Mouse (Mus musculus): ENCODE measurements around the gene Slc25a11. TPM values are rescaled to one million over a fixed set of nuclear protein-coding genes. Genes with fewer than 3 reads are reported as not detected.

Slc25a11 gene
- 134 and 142 TPM in 2 replicates for polyA plus RNA-seq (2014; fragmentation: Nextera tagmentation; extraction: Ambion mirVana)

DNA sequence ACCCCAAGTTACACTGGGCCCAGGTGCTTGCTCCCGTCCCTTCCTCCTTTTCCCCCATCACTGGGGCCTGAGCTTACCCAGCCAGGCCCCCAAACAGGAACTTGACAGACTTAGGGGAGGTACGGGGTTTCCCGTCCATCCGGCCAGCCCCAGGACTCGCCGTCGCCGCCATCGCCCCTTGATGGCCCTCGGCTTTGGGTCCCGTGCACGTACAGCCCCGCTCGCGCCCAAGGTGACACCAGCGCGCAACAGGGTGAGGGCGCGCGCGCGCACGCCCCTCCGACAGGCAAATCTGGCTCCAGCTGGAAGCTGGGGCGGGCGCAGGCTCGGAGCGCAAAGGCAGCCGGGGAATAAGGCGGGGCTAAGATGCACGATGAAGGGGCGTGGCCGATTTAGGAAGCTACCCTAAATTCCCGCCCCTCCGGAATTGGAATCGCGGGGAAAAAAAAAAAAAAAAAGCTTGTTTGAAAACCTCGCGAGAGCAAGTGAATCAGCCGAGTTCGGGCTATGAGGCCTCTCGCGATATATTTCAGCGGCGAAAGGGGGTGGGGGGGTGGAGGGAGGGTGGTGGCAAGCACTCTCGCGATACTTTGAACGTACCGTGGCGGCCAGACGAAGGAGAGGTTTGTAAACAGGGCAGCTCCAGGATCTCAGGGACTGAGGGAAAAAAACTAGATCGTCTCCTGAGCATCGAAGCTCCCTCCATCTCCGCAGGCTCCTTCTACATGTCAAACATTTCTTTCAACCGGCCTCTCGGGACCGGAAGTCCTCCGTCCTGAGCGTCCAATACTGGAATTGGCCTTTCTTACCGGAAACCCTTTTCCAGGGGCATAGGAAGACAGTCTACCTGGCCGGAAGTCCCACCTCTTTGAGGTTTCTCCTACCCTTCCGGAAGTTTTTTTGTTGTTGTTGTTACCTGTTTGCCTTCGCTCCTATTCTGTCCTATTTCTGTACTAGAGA, at the start of gene Slc25a11, which contains the start of gene Rnf167:
TSS of gene Slc25a11 (minus strand) at position 789 of the 960 bp plus-strand sequence.
TSS of gene Rnf167 (plus strand) at position 545 of the 960 bp plus-strand sequence.
- DNase-seq (ENCODE audit: low spot score, missing footprints) (peak; percentile 99), ATAC-seq (ENCODE audit: low FRiP score) (peak; percentile 91)
- H3K27me3 ChIP-seq (ENCODE audit: control insufficient read depth, insufficient read depth, low read length): no peaks in the 10 kb centered on the region
- peak within 1 kb of the TSS; percentile 78 for H3K9ac ChIP-seq (ENCODE audit: low read length)
- peak within 1 kb of the TSS; percentile 99 for H3K4me2 ChIP-seq
- under 1% methylated on average over 63 of the region's 63 CpGs for WGBS
- peaks cover 22% of the 10 kb centered on the region for H3K4me1 ChIP-seq (ENCODE audit: control insufficient read depth, insufficient read depth, low read length)
- H3K27ac ChIP-seq (ENCODE audit: low read depth, low read length): peak within 1 kb of the TSS; percentile 88
- peaks cover 26% of the 10 kb centered on the region for H3K36me3 ChIP-seq (ENCODE audit: control insufficient read depth, insufficient read depth, low read length)
- H3K9me3 ChIP-seq (ENCODE audit: control insufficient read depth, low read length): no peaks in the 10 kb centered on the region
- H3K4me3 ChIP-seq (ENCODE audit: low read depth, low read length): peak within 1 kb of the TSS; percentile 72

DNA sequence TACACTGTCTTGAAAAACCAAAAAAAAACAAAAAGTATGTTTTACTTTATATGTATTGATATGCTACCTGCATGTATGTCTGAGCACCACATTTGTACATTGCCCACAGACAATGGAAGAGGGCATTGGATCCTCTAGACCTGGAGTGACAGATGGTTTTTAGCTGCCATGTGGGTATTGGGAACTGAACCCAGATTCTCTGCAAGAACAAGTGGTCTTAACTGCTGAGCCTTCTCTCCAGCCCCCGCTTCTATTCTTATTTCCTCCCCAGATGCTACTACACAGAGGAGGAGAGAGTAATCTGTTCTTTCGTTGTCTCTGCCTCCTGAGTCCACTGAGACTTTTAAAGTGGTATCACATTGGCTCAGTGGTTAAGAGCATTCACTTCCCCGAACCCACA, 46.2 kb upstream of the Slc25a11 start:
- Histone ChIP-seq H3K4me3 (ENCODE audit: low read depth, low read length) (no peak overlapping the region), H3K9me3 (ENCODE audit: control insufficient read depth, low read length) (no peaks in the 10 kb centered on the region), H3K9ac (ENCODE audit: low read length) (no peak overlapping the region), H3K4me1 (ENCODE audit: control insufficient read depth, insufficient read depth, low read length) (peaks cover 2% of the 10 kb centered on the region), H3K36me3 (ENCODE audit: control insufficient read depth, insufficient read depth, low read length) (no peaks in the 10 kb centered on the region), H3K27me3 (ENCODE audit: control insufficient read depth, insufficient read depth, low read length) (no peaks in the 10 kb centered on the region), H3K27ac (ENCODE audit: low read depth, low read length) (no peak overlapping the region), H3K4me2 (no peak overlapping the region)
- WGBS: 69% methylated on average over 3 of the region's 3 CpGs
- ATAC-seq (ENCODE audit: low FRiP score): no peak
- DNase-seq (ENCODE audit: low spot score, missing footprints): no peak

DNA sequence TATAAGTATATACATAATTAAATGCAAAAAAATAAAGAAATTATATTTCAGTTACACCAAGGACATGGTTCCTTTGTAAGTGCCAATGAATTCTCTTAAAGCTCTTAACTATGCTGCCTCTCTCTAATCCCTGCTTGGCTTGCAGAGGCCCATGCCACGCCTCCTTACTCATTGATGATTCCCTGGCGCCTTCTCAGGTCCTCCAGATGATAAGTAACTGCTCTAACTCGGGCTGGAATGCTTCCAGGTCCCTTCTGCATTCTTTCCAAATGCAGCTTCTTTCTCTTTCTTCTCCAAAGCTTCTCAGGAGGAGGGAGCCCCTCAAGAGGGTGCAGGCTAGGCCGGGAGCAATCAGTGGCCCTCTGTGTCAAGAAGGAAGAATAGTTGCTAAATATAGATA, 42.3 kb upstream of the Slc25a11 start:
- ATAC-seq (ENCODE audit: low FRiP score): no peak
- peaks cover 13% of the 10 kb centered on the region for H3K4me1 ChIP-seq (ENCODE audit: control insufficient read depth, insufficient read depth, low read length)
- 55% methylated on average over 4 of the region's 4 CpGs for WGBS
- no peak overlapping the region for H3K4me2 ChIP-seq
- H3K9me3 ChIP-seq (ENCODE audit: control insufficient read depth, low read length): no peaks in the 10 kb centered on the region
- no peak overlapping the region for H3K4me3 ChIP-seq (ENCODE audit: low read depth, low read length)
- no peak overlapping the region for H3K27ac ChIP-seq (ENCODE audit: low read depth, low read length)
- peak; percentile 33 for DNase-seq (ENCODE audit: low spot score, missing footprints)
- H3K36me3 ChIP-seq (ENCODE audit: control insufficient read depth, insufficient read depth, low read length): no peaks in the 10 kb centered on the region
- no peak overlapping the region for H3K9ac ChIP-seq (ENCODE audit: low read length)
- H3K27me3 ChIP-seq (ENCODE audit: control insufficient read depth, insufficient read depth, low read length): no peaks in the 10 kb centered on the region

DNA sequence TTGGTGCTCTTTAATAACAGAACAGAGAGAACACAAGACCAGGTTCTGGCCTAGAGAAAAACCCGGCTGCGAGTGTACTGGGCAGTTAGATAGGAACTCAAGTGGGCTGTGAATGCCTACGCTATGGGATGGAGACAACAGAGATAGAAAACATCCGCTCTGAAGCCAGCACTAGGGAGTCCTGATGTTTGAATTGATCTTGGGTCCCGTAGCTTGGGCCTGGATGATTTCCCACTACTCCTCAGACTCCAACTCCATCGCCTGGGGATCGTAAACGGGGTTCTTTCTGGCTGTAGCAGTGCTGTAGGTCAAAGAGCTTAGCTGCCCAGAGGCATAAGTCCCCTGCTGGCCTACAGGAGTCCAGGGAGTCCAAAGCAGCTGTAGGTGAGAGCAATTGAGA, 41.1 kb upstream of the Slc25a11 start:
- ATAC-seq (ENCODE audit: low FRiP score): no peak

DNA sequence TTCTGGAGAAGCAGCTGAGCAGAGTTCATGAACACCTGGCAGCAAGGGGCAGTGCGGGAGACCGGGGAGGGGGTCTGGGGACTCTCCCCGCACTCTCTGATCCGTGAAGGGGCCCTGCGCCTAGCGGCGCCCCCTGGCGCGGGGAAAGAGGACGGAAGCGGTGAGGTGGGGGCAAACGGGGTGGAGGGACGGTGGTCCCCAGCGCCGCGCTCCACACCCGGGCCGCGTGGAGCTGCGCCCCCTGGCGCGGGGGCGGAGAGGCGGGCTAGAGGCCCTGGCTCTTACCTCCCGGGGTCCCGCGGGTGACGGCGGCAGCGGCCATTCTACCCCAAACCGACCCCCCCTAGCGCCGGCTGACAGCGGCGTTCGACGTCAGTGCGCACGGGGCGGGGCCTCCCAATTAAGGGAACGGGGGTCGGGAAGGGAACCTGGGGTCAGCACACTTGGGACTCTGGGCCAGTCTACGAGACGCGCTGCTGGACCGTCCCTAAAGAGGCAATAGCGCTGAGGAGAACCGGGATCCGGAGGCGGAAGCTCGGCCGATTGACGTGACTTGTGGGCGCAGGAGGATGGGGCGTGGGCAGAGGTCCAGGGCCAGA, 40.4 kb upstream of the Slc25a11 start, which contains the start of gene Camta2:
TSS of gene Camta2 (minus strand) at position 505 of the 599 bp plus-strand sequence.
- 1% methylated on average over 51 of the region's 55 CpGs for whole genome bisulfite sequencing
- H3K9me3 ChIP-seq (ENCODE audit: control insufficient read depth, low read length): no peaks in the 10 kb centered on the region
- H3K4me2 ChIP-seq: peak within 1 kb of the TSS; percentile 76
- DNase-seq (ENCODE audit: low spot score, missing footprints): peak; percentile 99
- peak within 1 kb of the TSS; percentile 77 for H3K4me3 ChIP-seq (ENCODE audit: low read depth, low read length)
- peaks cover 2% of the 10 kb centered on the region; the same call in 1 of the 2 replicates for H3K36me3 ChIP-seq (ENCODE audit: control insufficient read depth, insufficient read depth, low read length)
- peak; percentile 92 for ATAC-seq (ENCODE audit: low FRiP score)
- peaks cover 15% of the 10 kb centered on the region for H3K4me1 ChIP-seq (ENCODE audit: control insufficient read depth, insufficient read depth, low read length)
- H3K27me3 ChIP-seq (ENCODE audit: control insufficient read depth, insufficient read depth, low read length): no peaks in the 10 kb centered on the region
- H3K9ac ChIP-seq (ENCODE audit: low read length): peak within 1 kb of the TSS; percentile 79
- H3K27ac ChIP-seq (ENCODE audit: low read depth, low read length): peak within 1 kb of the TSS; percentile 41

More for the DNA sequence above, 41.1 kb upstream of the Slc25a11 start:
- Histone ChIP-seq H3K36me3 (ENCODE audit: control insufficient read depth, insufficient read depth, low read length) (peaks cover 2% of the 10 kb centered on the region; the same call in 1 of the 2 replicates), H3K27me3 (ENCODE audit: control insufficient read depth, insufficient read depth, low read length) (no peaks in the 10 kb centered on the region), H3K9ac (ENCODE audit: low read length) (peak overlapping the region; percentile 79), H3K4me3 (ENCODE audit: low read depth, low read length) (peak overlapping the region; percentile 77), H3K9me3 (ENCODE audit: control insufficient read depth, low read length) (no peaks in the 10 kb centered on the region), H3K27ac (ENCODE audit: low read depth, low read length) (peak overlapping the region; percentile 2; the same call in 1 of the 2 replicates), H3K4me2 (peak overlapping the region; percentile 76), H3K4me1 (ENCODE audit: control insufficient read depth, insufficient read depth, low read length) (peaks cover 13% of the 10 kb centered on the region)
- DNase-seq (ENCODE audit: low spot score, missing footprints): no peak
- WGBS: 11% methylated on average over 8 of the region's 8 CpGs

DNA sequence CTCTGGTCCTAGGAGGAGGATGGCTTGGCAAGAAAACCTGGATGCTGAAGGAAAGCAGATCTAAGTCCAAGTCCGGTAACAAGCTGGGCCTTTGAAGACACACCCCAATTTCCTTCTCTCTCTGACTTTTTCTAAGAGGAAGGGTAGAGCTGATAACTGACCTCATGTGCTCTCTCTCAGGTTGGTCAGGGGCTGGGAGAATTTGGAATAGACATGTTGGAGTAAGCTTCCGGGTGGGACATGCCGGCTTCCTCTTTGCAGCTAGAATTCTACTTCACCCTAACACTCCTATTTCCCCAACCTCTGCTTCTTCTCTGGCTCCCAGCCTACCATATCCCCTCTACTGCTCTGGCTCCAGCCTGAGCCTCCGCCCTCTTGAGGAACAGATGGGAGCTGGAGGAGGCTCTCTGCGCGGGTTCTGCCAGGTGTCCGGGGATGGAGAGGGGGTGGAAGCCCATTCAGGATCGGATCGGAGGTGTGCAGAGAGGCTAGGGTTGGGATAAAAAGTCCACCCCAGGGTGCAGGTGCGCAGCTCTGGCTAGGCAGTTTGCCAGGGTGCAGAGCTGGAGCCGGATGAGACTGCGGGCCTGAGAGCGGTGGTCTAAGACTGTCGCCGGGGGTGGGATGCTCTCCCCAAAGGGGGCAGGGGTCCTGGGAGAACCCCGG, 39.8 kb upstream of the Slc25a11 start:
- peak overlapping the region; percentile 76 for H3K4me2 ChIP-seq
- peak; percentile 67 for ATAC-seq (ENCODE audit: low FRiP score)
- peak overlapping the region; percentile 79 for H3K9ac ChIP-seq (ENCODE audit: low read length)
- peaks cover 22% of the 10 kb centered on the region for H3K4me1 ChIP-seq (ENCODE audit: control insufficient read depth, insufficient read depth, low read length)
- H3K27me3 ChIP-seq (ENCODE audit: control insufficient read depth, insufficient read depth, low read length): no peaks in the 10 kb centered on the region
- H3K4me3 ChIP-seq (ENCODE audit: low read depth, low read length): peak overlapping the region; percentile 77
- peaks cover 2% of the 10 kb centered on the region; the same call in 1 of the 2 replicates for H3K36me3 ChIP-seq (ENCODE audit: control insufficient read depth, insufficient read depth, low read length)
- 6% methylated on average over 16 of the region's 16 CpGs for WGBS
- H3K27ac ChIP-seq (ENCODE audit: low read depth, low read length): peak overlapping the region; percentile 41
- no peaks in the 10 kb centered on the region for H3K9me3 ChIP-seq (ENCODE audit: control insufficient read depth, low read length)
- DNase-seq (ENCODE audit: low spot score, missing footprints): peak; percentile 91

DNA sequence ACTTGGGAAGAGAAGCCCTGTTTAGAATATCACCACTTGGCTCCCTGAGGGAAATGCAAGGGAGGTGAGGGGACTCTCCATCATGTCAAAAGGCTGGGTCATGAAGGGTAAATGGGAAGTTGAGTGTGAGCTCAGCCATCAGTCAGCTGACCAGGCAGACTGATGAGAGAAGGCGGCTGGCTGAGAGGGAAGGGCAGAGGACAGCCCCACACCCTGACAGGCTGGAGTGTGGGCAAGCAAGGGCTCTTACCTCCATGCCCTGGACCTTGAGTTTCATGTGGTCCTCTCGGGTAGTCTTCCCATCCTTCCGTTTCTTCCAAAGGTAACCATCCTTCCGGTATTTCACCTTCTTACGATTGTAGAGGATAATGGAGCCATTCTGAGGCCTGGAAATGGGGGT, 36.4 kb upstream of the Slc25a11 start:
- no peaks in the 10 kb centered on the region for H3K27me3 ChIP-seq (ENCODE audit: control insufficient read depth, insufficient read depth, low read length)
- H3K4me1 ChIP-seq (ENCODE audit: control insufficient read depth, insufficient read depth, low read length): peaks cover 22% of the 10 kb centered on the region
- H3K4me2 ChIP-seq: no peak overlapping the region
- 91% methylated on average over 5 of the region's 5 CpGs for WGBS
- no peaks in the 10 kb centered on the region for H3K9me3 ChIP-seq (ENCODE audit: control insufficient read depth, low read length)
- DNase-seq (ENCODE audit: low spot score, missing footprints) (no peak), ATAC-seq (ENCODE audit: low FRiP score) (no peak)
- no peak overlapping the region for H3K27ac ChIP-seq (ENCODE audit: low read depth, low read length)
- peaks cover 2% of the 10 kb centered on the region; the same call in 1 of the 2 replicates for H3K36me3 ChIP-seq (ENCODE audit: control insufficient read depth, insufficient read depth, low read length)
- no peak overlapping the region for H3K4me3 ChIP-seq (ENCODE audit: low read depth, low read length)
- no peak overlapping the region for H3K9ac ChIP-seq (ENCODE audit: low read length)

DNA sequence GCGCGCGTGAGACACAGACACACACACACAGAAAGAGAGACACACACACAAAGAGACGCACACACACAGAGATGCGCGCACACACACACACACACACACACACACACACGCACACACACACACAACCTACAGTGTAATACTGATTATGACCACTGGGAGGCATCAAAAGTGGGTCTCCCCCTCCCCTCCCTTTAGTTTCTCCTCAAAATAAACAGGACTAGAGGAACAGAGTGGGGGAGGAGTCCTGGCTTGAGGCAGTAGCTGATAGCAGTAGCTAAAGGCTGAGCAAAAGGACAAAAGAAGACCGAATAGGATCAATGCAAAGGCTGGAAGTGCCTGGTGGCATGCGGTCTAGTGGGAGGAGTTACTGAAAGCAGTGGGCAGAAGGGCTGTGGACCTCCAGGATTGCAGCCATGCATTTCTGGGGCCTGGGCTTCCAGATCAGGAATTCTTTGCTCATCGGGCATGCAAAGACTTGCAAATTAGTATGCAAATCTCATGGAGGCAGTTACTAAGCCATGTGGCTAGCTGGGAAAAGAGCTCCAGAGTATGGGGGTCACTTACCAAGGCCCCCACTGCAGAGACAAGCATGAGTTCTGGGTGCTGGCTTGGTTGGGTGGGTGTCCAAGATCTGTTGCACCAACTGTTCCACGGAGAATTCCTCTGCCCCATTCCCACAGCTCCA, 34.8 kb upstream of the Slc25a11 start:
- Histone ChIP-seq H3K27ac (ENCODE audit: low read depth, low read length) (peak overlapping the region; percentile 60), H3K27me3 (ENCODE audit: control insufficient read depth, insufficient read depth, low read length) (no peaks in the 10 kb centered on the region), H3K9ac (ENCODE audit: low read length) (peak overlapping the region; percentile 32; the same call in 1 of the 2 replicates), H3K36me3 (ENCODE audit: control insufficient read depth, insufficient read depth, low read length) (peaks cover 2% of the 10 kb centered on the region; the same call in 1 of the 2 replicates), H3K4me3 (ENCODE audit: low read depth, low read length) (no peak overlapping the region), H3K9me3 (ENCODE audit: control insufficient read depth, low read length) (no peaks in the 10 kb centered on the region), H3K4me1 (ENCODE audit: control insufficient read depth, insufficient read depth, low read length) (peaks cover 14% of the 10 kb centered on the region), H3K4me2 (peak overlapping the region; percentile 25; the same call in 1 of the 2 replicates)
- 9% methylated on average over 11 of the region's 11 CpGs for WGBS
- DNase-seq (ENCODE audit: low spot score, missing footprints): peak; percentile 98
- ATAC-seq (ENCODE audit: low FRiP score): peak; percentile 90

Data from midbrain, embryonic 11.5 days (tissue).